ENCODE assay signal across 25 mouse cellular contexts in genomic region chr10:108260931-108261330, GRCm38 (mm10).
DNase-seq lines count a peak whose midpoint lies in the region; ATAC-seq lines count a peak whose summit lies in the region.
"Had no signal": no experiment of that assay in that cellular context is flagged by ENCODE, and none has a peak within 500 bp of the region (broad histone marks: within the 10 kb centered on the region; RNA-seq: fewer than 3 reads in every experiment).

No protein-coding gene starts in this region.

- H3K4me1 ChIP-seq in forebrain, embryonic 14.5 days (ENCODE audit: control insufficient read depth, insufficient read depth, low read length) = no peaks in the 10 kb centered on the region
- 0 out of 2 replicates have a peak, but pooled peaks cover 5% of the 10 kb centered on the region for H3K4me1 ChIP-seq in forebrain, embryonic 13.5 days
- no peaks in the 10 kb centered on the region for H3K4me1 ChIP-seq in lung, embryonic 16.5 days (replicated peaks; ENCODE audit: control insufficient read depth, insufficient read depth, low read length)
- H3K4me1 ChIP-seq in forebrain, embryonic 16.5 days (replicated peaks; ENCODE audit: control insufficient read depth, insufficient read depth, low read length) = no peaks in the 10 kb centered on the region
- H3K4me1 ChIP-seq: embryonic facial prominence, embryonic 12.5 days; hindbrain, embryonic 15.5 days; limb, embryonic 12.5 days; neural tube, embryonic 15.5 days had no signal

- peaks cover 39% of the 10 kb centered on the region for H3K36me3 ChIP-seq in forebrain, embryonic 14.5 days (ENCODE audit: control insufficient read depth, insufficient read depth, low read length)
- H3K36me3 ChIP-seq in forebrain, embryonic 13.5 days (ENCODE audit: poor library complexity, severe bottlenecking) = peaks cover 47% of the 10 kb centered on the region
- H3K36me3 ChIP-seq in lung, embryonic 16.5 days (ENCODE audit: control insufficient read depth, insufficient read depth, low read length) = peaks cover 20% of the 10 kb centered on the region
- peaks cover 8% of the 10 kb centered on the region for H3K36me3 ChIP-seq in forebrain, embryonic 16.5 days (ENCODE audit: control insufficient read depth, insufficient read depth)

- H3K9ac ChIP-seq in forebrain, embryonic 14.5 days (ENCODE audit: low read length) = no peak overlapping the region
- H3K9ac ChIP-seq in forebrain, embryonic 13.5 days = no peak overlapping the region
- H3K9ac ChIP-seq in lung, embryonic 16.5 days (ENCODE audit: low read length) = no peak overlapping the region
- H3K9ac ChIP-seq in forebrain, embryonic 16.5 days (replicated peaks; ENCODE audit: low read depth, low read length) = no peak overlapping the region
- H3K9ac ChIP-seq: embryonic facial prominence, embryonic 12.5 days; hindbrain, embryonic 15.5 days; limb, embryonic 12.5 days; liver, postnatal 0 days; neural tube, embryonic 15.5 days had no signal

- DNase-seq in forebrain, embryonic 14.5 days (ENCODE audit: low spot score) = no peak
- peak; percentile 61 for DNase-seq in layer of hippocampus, adult 9-11 months
- no peak for DNase-seq in layer of hippocampus, postnatal 25 days (ENCODE audit: extremely low spot score in 1 of 2, low spot score in 1 of 2)
- no peak for DNase-seq in lung, postnatal 25 days (ENCODE audit: low spot score)
- no peak for DNase-seq in kidney, postnatal 4 days
- DNase-seq: adrenal gland, postnatal 10 days; cerebellum, adult 2 months; cerebellum, postnatal 25 days; gastrocnemius, postnatal 14 days; heart, adult 11 months; kidney, adult 8-10 months; kidney, postnatal 14 days; liver, postnatal 0 days; right cerebral cortex, postnatal 25 days; thymus, postnatal 25 days had no signal

- WGBS in forebrain, embryonic 14.5 days = 70% methylated on average over 10 of the region's 10 CpGs
- WGBS in forebrain, embryonic 13.5 days = 78% methylated on average over 10 of the region's 10 CpGs
- WGBS in lung, embryonic 16.5 days = 73% methylated on average over 10 of the region's 10 CpGs
- 77% methylated on average over 10 of the region's 10 CpGs for WGBS in forebrain, embryonic 16.5 days

- H3K4me2 ChIP-seq in forebrain, embryonic 14.5 days (ENCODE audit: low read length) = no peak overlapping the region
- no peak overlapping the region for H3K4me2 ChIP-seq in forebrain, embryonic 13.5 days
- no peak overlapping the region for H3K4me2 ChIP-seq in lung, embryonic 16.5 days (ENCODE audit: low read depth, low read length)
- no peak overlapping the region for H3K4me2 ChIP-seq in forebrain, embryonic 16.5 days (ENCODE audit: low read length)
- H3K4me2 ChIP-seq: embryonic facial prominence, embryonic 12.5 days; heart, embryonic 11.5 days; hindbrain, embryonic 15.5 days; limb, embryonic 12.5 days; liver, embryonic 11.5 days; midbrain, embryonic 11.5 days; neural tube, embryonic 15.5 days had no signal

- no peak overlapping the region for H3K4me3 ChIP-seq in forebrain, embryonic 14.5 days (ENCODE audit: low read depth, low read length)
- no peak overlapping the region for H3K4me3 ChIP-seq in forebrain, embryonic 13.5 days
- no peak overlapping the region for H3K4me3 ChIP-seq in lung, embryonic 16.5 days (ENCODE audit: low read length)
- no peak overlapping the region for H3K4me3 ChIP-seq in forebrain, embryonic 16.5 days (replicated peaks; ENCODE audit: low read length)
- H3K4me3 ChIP-seq: embryonic facial prominence, embryonic 12.5 days; hindbrain, embryonic 15.5 days; limb, embryonic 12.5 days; neural tube, embryonic 15.5 days had no signal

- ATAC-seq in forebrain, embryonic 14.5 days = peak; percentile 70; the same call in 1 of the 2 replicates
- ATAC-seq in forebrain, embryonic 13.5 days = no peak
- ATAC-seq in lung, embryonic 16.5 days (ENCODE audit: low read depth) = peak; percentile 79
- peak; percentile 61; the same call in 1 of the 2 replicates for ATAC-seq in forebrain, embryonic 16.5 days
- ATAC-seq: liver, postnatal 0 days had no signal

- H3K9me3 ChIP-seq in forebrain, embryonic 14.5 days (replicated peaks; ENCODE audit: control insufficient read depth, low read length) = no peaks in the 10 kb centered on the region
- H3K9me3 ChIP-seq in forebrain, embryonic 13.5 days (replicated peaks) = no peaks in the 10 kb centered on the region
- H3K9me3 ChIP-seq in lung, embryonic 16.5 days (ENCODE audit: control insufficient read depth, low read length) = no peaks in the 10 kb centered on the region
- no peaks in the 10 kb centered on the region for H3K9me3 ChIP-seq in forebrain, embryonic 16.5 days (ENCODE audit: control insufficient read depth, low read length)
- H3K9me3 ChIP-seq: embryonic facial prominence, embryonic 12.5 days; hindbrain, embryonic 15.5 days; limb, embryonic 12.5 days; neural tube, embryonic 15.5 days had no signal

- H3K27me3 ChIP-seq in forebrain, embryonic 14.5 days (replicated peaks; ENCODE audit: control insufficient read depth, insufficient read depth, low read length) = no peaks in the 10 kb centered on the region
- no peaks in the 10 kb centered on the region for H3K27me3 ChIP-seq in forebrain, embryonic 13.5 days
- no peaks in the 10 kb centered on the region for H3K27me3 ChIP-seq in lung, embryonic 16.5 days (ENCODE audit: control insufficient read depth, insufficient read depth, low read depth, low read length)
- H3K27me3 ChIP-seq in forebrain, embryonic 16.5 days (replicated peaks; ENCODE audit: control insufficient read depth, insufficient read depth, low read length) = no peaks in the 10 kb centered on the region
- H3K27me3 ChIP-seq: embryonic facial prominence, embryonic 12.5 days; hindbrain, embryonic 15.5 days; limb, embryonic 12.5 days; neural tube, embryonic 15.5 days had no signal

- H3K27ac ChIP-seq in forebrain, embryonic 14.5 days (ENCODE audit: low read depth, low read length) = no peak overlapping the region
- no peak overlapping the region for H3K27ac ChIP-seq in forebrain, embryonic 13.5 days
- H3K27ac ChIP-seq in lung, embryonic 16.5 days (ENCODE audit: low read length) = no peak overlapping the region
- H3K27ac ChIP-seq in forebrain, embryonic 16.5 days (ENCODE audit: low read length) = no peak overlapping the region
- H3K27ac ChIP-seq: embryonic facial prominence, embryonic 12.5 days; hindbrain, embryonic 15.5 days; limb, embryonic 12.5 days; neural tube, embryonic 15.5 days had no signal
